Mouse (Mus musculus): ENCODE measurements around the gene Hoxa7. TPM values are rescaled to one million over a fixed set of nuclear protein-coding genes. Genes with fewer than 3 reads are reported as not detected.
A peak's percentile ranks its signal among the peaks of the same experiment; 100 is the strongest.

Gene Hoxa7
- polyA plus RNA-seq, 1 experiment from 2014 or later: not detected

DNA sequence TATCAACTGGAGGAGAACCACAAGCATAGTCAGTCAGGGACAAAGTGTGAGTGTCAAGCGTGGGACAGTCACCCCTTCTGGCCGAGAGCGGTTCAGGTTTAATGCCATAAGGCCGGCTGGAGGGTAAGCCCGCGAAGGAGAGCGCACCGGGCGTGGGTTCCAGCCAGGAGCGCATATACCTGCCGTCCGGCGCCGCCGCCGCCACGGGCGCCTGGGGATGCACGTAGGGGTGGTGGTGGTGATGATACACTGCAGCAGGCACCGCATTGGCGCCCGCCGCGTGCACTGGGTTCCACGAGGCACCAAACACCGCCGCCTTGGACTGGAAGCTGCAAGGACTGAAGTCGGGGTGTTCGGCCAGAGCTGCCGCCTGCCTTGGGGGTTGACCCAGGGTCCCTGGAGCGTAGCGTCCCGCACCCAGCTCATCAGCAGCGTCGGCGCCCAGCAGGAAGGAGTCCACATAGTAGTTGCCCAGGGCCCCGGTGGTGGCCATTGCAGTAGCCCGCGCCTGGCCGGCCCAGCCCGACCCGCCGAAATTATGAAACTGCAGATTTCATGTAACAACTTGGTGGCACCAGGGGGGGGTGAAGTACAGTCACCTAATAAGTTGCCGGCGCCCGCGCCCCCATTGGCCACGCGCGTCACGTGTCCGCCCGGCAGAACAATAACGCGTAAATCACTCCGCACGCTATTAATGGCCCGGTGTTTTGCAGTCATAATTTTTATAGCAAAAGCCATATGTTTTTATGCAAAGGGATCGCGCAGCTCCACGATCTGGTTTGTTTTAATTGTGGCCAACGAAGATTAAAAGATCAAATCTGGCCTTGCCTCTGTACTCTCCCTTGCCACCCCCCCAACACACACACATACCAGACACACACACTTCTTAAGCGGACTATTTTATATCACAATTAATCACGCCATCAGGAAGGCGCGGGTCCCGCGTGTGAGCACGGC lies 4.2 kb upstream of the Hoxa7 start:
- no peak for ATAC-seq (replicated peaks)
- H3K4me1 ChIP-seq: peaks cover 7% of the 10 kb centered on the region
- no peaks in the 10 kb centered on the region for H3K36me3 ChIP-seq
- H3K4me2 ChIP-seq (replicated peaks): no peak overlapping the region
- H3K27me3 ChIP-seq: peaks cover 98% of the 10 kb centered on the region
- no peak overlapping the region for H3K4me3 ChIP-seq
- whole genome bisulfite sequencing: 2% methylated on average over 69 of the region's 69 CpGs
- no peaks in the 10 kb centered on the region for H3K9me3 ChIP-seq
- no peak overlapping the region for H3K9ac ChIP-seq (replicated peaks)
- H3K27ac ChIP-seq (replicated peaks): no peak overlapping the region

DNA sequence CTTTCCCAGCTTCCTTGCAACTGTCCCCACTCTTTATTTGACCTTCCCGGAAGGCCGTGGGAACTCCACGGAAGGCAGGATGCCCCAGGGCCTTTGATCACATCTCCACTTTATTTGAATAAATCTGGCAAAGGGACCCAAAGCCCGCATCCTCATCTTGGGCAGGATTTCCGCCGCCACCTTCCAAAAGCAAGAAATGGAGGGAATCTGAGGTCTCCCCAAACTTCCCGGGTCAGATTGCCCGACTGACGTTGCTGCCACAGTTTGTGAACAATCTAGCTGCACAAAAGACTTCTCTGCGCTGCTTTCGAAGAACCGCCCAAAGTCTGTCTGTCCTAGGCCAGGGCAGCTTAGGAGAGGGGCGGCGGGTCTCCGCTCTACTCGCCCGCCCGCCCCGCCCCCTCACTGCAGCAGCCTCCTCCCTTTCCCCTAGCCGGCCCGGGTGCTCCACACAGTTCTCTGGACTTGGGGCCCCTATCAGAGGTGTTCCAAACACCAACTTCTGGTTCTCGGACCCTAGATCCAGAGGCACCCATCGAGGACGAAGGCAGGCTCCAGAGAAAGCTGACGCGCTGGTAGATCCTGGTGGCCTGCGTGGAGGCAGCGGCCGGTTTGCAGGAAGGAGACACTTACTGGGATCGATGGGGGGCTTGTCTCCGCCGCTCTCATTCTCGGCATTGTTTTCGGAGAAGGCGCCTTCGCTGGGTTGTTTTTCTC lies 3.4 kb upstream of the Hoxa7 start:
- peaks cover 98% of the 10 kb centered on the region for H3K27me3 ChIP-seq
- no peaks in the 10 kb centered on the region for H3K36me3 ChIP-seq
- H3K9me3 ChIP-seq: no peaks in the 10 kb centered on the region
- H3K4me3 ChIP-seq: no peak overlapping the region
- no peak for ATAC-seq (replicated peaks)
- H3K27ac ChIP-seq (replicated peaks): no peak overlapping the region
- 2% methylated on average over 36 of the region's 36 CpGs for WGBS
- H3K4me1 ChIP-seq: peaks cover 7% of the 10 kb centered on the region
- H3K9ac ChIP-seq (replicated peaks): no peak overlapping the region
- no peak overlapping the region for H3K4me2 ChIP-seq (replicated peaks)

DNA sequence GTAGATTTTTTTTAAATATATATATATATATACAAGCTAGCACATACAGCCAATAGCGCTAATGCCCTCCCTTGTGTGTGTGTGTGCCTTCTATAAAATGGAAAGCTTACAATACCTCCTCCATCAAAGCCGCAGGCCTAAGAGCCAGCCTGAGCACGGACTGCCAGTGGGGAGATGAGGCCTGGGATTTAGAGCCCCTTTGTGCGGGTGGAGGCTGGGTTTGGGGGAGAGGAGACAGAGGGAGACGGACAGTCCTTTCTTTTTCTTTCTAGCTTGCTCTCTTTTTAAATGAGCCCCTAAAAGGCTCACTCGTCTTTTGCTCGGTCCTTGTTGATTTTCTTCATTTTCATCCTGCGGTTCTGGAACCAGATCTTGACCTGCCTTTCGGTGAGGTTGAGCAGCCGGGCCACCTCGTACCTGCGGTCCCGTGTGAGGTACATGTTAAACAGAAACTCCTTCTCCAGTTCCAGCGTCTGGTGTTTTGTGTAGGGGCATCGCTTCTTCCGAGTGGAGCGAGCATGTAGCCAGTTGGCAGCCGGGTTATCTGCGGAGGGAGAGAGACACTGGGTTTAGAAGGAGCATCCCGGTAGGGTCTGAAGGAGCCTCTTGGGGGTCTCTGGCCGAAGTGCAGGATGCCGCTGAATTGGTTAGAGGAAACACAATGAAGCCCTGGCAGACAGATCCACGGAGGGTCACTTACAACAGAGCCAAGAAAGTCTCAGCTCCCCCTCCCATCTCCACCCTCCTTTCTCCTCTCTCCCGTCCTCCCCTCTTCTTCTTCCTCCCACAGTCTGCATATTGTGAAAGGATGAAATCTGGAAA lies 2.5 kb upstream of the Hoxa7 start:
- Histone ChIP-seq H3K36me3 (no peaks in the 10 kb centered on the region), H3K4me1 (peaks cover 7% of the 10 kb centered on the region), H3K27me3 (peaks cover 98% of the 10 kb centered on the region), H3K4me2 (replicated peaks) (no peak overlapping the region), H3K9me3 (no peaks in the 10 kb centered on the region), H3K4me3 (no peak overlapping the region), H3K9ac (replicated peaks) (no peak overlapping the region), H3K27ac (replicated peaks) (no peak overlapping the region)
- no peak for ATAC-seq (replicated peaks)
- WGBS: 1% methylated on average over 24 of the region's 24 CpGs

DNA sequence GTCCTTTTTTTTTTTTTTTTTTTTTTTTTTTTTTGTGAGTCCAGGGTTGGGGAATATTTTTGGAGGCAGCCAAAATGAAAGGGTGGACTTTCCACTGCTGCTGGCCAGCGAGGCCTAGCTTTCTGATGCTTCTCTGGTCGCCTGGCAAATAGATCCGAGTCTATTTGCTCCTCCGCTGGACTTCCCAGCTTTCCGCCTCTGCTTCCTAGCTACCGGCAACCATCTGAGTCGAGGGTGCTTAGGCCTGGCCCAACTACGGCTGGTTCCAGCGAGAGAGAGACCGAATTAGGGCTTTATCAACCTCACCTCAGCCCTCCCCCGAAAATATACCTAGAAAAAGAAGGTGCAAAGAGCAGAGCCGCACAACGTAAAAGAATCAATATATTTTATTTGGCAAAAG lies 1.1 kb upstream of the Hoxa7 start:
- ATAC-seq (replicated peaks): no peak
- no peaks in the 10 kb centered on the region for H3K36me3 ChIP-seq
- H3K27ac ChIP-seq (replicated peaks): no peak overlapping the region
- 12% methylated on average over 13 of the region's 13 CpGs for WGBS
- no peak overlapping the region for H3K9ac ChIP-seq (replicated peaks)
- H3K27me3 ChIP-seq: peaks cover 100% of the 10 kb centered on the region
- no peak overlapping the region for H3K4me3 ChIP-seq
- H3K9me3 ChIP-seq: no peaks in the 10 kb centered on the region
- H3K4me2 ChIP-seq (replicated peaks): no peak overlapping the region
- peaks cover 7% of the 10 kb centered on the region for H3K4me1 ChIP-seq

DNA sequence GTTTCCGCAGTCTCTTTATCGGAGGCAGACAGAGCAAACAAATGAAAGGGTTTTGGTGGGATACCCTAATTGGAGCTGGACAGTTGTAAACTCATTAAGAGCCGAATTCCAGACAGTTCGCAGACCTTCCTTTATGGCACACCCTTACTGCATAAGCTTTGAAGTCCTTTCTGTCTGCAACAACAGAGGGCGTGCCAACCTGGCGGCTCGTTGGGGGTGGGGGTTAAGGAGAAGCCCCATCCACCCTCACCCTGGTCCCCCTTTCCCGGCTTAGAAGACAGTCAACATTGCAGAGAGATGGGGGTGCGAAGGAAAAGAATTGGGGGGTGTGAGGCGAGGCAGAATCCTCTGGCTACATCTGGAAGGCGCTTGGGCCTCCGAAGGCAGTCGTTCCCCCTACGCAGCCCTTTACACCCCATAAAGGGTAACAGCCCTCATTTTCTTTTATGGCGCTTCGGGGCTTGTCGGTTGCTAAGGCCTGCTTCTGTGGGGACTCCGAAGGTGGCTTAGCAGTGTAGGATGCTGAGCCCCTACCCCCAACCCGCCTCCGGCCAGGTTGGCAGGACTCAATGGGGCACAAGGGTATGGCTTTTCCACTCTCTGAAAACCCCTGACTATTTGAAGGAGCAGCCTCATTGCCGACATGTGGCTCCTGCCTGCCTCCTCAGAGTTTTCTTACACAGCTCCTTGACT lies 485 bp upstream of the Hoxa7 start:
- Histone ChIP-seq H3K9ac (replicated peaks) (no peak overlapping the region), H3K27ac (replicated peaks) (no peak overlapping the region), H3K36me3 (no peaks in the 10 kb centered on the region), H3K4me2 (replicated peaks) (peak overlapping the region; percentile 78), H3K4me3 (peak overlapping the region; percentile 46), H3K9me3 (no peaks in the 10 kb centered on the region), H3K4me1 (peaks cover 12% of the 10 kb centered on the region), H3K27me3 (peaks cover 100% of the 10 kb centered on the region)
- 6% methylated on average over 21 of the region's 21 CpGs for WGBS
- ATAC-seq (replicated peaks): no peak; the same call in 1 of the 2 replicates

DNA sequence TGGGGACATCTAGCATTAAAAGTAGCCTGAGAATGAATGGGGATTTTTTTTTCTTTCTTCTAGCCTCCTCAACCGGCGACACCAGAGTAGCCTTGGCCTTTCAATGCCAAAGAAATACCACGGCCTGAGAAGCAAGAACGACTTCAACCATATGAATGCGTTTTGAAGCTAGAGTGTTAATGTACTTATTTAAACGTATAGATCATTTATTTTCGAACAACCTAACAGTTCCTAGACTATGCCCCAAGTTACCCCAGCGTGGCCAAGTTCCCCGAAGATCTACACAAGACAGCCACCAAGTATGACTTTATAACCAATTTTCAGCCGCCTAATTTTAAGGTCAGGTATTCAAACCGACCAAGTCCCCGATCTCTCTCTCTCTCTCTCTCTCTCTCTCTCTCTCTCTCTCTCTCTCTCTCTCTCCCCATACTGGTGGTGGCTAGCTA lies 766 bp downstream of the Hoxa7 start:
- WGBS: 8% methylated on average over 12 of the region's 12 CpGs
- no peak for ATAC-seq (replicated peaks)
- H3K4me3 ChIP-seq: peak overlapping the region; percentile 46

DNA sequence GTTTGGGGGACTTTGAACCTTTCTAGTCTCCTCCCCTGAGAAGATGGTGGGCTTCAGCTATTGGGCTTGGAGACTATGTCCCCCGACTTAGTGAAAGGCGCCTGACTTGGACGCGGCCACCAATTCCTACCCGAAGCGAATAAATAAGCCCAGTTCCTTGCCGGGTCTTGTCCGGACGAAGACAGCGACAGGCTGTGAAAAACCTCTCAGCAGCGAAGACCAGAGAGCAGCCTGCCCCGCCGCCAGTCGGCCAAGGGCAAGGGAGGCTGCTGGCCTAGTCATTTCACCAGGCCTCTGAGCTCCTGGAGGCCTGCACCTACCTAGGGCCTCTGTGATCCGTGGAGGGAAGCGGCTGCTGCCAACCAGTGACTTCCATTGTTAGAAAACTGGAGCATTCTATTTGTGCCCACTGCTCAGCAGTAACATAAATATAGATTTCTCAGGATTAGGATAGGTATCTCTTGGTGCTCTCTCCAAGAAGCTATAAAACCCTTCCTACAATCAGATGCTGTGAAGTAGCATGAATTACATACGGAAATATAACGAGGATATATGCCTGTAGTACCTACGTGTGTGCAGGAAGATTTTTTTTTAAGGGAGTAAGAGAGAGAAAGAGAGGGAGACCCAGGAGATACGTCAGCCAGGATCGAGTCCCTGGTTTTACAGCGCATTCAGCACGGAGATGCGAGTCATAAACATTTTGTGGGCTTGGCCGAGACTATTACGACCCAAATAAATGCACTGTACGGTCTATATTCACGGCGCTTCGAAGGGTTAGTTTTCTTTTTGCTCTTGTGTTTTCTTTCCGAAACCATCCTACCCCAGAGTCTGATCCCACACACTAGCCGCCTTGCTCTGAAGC lies 1.4 kb downstream of the Hoxa7 start:
- no peak overlapping the region for H3K27ac ChIP-seq (replicated peaks)
- no peak overlapping the region for H3K4me2 ChIP-seq (replicated peaks)
- H3K4me1 ChIP-seq: peaks cover 17% of the 10 kb centered on the region
- no peak overlapping the region for H3K4me3 ChIP-seq
- no peaks in the 10 kb centered on the region for H3K9me3 ChIP-seq
- 14% methylated on average over 32 of the region's 32 CpGs for WGBS
- H3K9ac ChIP-seq (replicated peaks): no peak overlapping the region
- peaks cover 100% of the 10 kb centered on the region for H3K27me3 ChIP-seq
- no peak for ATAC-seq (replicated peaks)
- no peaks in the 10 kb centered on the region for H3K36me3 ChIP-seq

More for the DNA sequence above, 766 bp downstream of the Hoxa7 start:
- Histone ChIP-seq H3K27me3 (peaks cover 100% of the 10 kb centered on the region), H3K4me2 (replicated peaks) (peak overlapping the region; percentile 78), H3K27ac (replicated peaks) (no peak overlapping the region), H3K9ac (replicated peaks) (no peak overlapping the region), H3K9me3 (no peaks in the 10 kb centered on the region), H3K36me3 (no peaks in the 10 kb centered on the region), H3K4me1 (peaks cover 17% of the 10 kb centered on the region)

DNA sequence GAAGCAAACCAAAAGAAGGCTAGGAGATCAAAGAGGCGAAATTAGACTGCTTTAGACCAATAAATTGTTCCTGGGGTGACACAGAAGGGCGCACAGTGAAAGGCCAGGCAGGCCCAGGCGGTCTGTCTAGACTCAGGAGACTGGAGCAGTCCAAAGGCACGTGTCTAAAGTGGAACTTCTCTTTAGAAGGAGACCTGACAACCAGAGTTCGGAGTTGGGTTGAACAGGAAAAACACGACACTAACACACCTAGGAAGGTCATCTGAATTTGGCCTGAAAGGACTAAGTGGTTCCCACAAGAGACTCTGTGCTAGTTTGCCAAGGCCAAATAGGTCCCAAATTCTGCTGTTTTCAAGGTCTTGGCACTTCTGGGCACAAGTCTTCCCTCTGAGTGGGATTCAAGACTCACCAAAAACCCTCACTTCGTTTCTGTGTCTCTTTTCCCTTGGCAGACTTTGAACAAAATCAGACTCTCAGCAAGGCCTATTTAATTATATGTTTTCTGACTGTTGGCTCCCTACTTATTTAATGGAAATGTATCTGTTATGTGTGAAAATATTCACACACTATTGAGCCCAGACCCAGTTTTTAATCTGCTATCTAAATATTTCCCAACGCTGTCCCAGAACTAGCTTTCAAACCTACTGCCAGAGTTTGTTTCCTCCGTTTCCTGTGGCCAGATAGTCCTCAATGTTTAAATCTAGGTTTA lies 2.3 kb downstream of the Hoxa7 start:
- 17% methylated on average over 9 of the region's 9 CpGs for WGBS
- H3K9ac ChIP-seq (replicated peaks): no peak overlapping the region
- no peak for ATAC-seq (replicated peaks)
- no peak overlapping the region for H3K4me2 ChIP-seq (replicated peaks)
- H3K36me3 ChIP-seq: no peaks in the 10 kb centered on the region
- H3K27me3 ChIP-seq: peaks cover 100% of the 10 kb centered on the region
- no peaks in the 10 kb centered on the region for H3K9me3 ChIP-seq
- no peak overlapping the region for H3K27ac ChIP-seq (replicated peaks)
- no peak overlapping the region for H3K4me3 ChIP-seq
- H3K4me1 ChIP-seq: peaks cover 17% of the 10 kb centered on the region

DNA sequence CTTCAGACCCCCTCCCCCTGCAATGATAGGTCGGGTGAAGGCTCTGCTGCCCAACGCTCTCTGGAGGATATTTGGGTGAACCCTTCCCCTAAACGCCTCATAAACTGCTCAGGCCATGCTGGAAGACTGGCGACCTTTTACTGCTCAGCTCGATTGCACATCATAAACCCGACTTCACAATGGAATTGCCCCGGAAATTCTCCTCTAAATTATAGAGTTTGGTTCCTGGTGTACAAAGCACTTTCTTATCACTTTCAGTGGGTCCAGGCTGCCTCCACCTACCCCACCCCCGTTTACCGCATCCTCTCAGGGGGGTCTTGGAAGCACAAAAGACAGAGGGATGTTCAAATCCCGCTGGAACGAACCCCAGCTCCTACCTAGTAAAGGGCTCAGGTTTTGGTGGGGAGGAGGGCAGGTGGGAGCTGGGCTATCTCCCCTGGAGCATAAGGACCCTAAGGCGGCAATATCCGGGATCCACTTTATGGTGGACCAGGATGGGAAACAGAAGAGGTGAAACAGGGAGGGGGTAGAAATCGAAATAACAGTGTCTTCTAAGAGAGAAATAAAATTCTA lies 2.9 kb downstream of the Hoxa7 start:
- no peak overlapping the region for H3K27ac ChIP-seq (replicated peaks)
- 6% methylated on average over 14 of the region's 14 CpGs for WGBS
- H3K27me3 ChIP-seq: peaks cover 100% of the 10 kb centered on the region
- no peaks in the 10 kb centered on the region for H3K36me3 ChIP-seq
- H3K4me3 ChIP-seq: no peak overlapping the region
- peaks cover 17% of the 10 kb centered on the region for H3K4me1 ChIP-seq
- no peak overlapping the region for H3K9ac ChIP-seq (replicated peaks)
- no peak overlapping the region for H3K4me2 ChIP-seq (replicated peaks)
- ATAC-seq (replicated peaks): no peak
- H3K9me3 ChIP-seq: no peaks in the 10 kb centered on the region
